Mouse (Mus musculus) heart, adult 2 months (tissue): ENCODE measurements around the gene Gm20388.

Source experiments
- CTCF ChIP-seq: fragments of 200-600 bp; IDR thresholded peaks from 2 replicates; pipeline ENCODE4 v1.8.1; 2022; ENCODE audit warnings: antibody characterized with exemption, mild to moderate bottlenecking, moderate library complexity
- POLR2A ChIP-seq: fragments of 200-500 bp; IDR thresholded peaks from 2 replicates; pipeline ENCODE4 v1.6.1; 2011; ENCODE audit warnings: mild to moderate bottlenecking, low read depth, low read length, control low read depth; ENCODE audit not compliant: insufficient read depth

GRCm38 (mm10) chr8:123912265-123912664 is 4001.6 kb downstream of the Gm20388 start:
- no peak for TF ChIP-seq POLR2A
- TF ChIP-seq CTCF = no peak
